Mouse (Mus musculus) embryonic fibroblast, embryonic 13.5 days (primary cell): Measurements from ENCODE around the gene Svs1.

Experiments used
- CTCF ChIP-seq: IDR thresholded peaks from 2 replicates; pipeline ENCODE4 v1.5.1; 2011; ENCODE audit warnings: mild to moderate bottlenecking, control low read depth, low read length, moderate library complexity, borderline replicate concordance; ENCODE audit not compliant: insufficient read depth
- POLR2A ChIP-seq: IDR thresholded peaks from 2 replicates; pipeline ENCODE4 v1.6.1; 2011; ENCODE audit warnings: low read depth, mild to moderate bottlenecking, control low read depth, low read length, moderate library complexity

DNA sequence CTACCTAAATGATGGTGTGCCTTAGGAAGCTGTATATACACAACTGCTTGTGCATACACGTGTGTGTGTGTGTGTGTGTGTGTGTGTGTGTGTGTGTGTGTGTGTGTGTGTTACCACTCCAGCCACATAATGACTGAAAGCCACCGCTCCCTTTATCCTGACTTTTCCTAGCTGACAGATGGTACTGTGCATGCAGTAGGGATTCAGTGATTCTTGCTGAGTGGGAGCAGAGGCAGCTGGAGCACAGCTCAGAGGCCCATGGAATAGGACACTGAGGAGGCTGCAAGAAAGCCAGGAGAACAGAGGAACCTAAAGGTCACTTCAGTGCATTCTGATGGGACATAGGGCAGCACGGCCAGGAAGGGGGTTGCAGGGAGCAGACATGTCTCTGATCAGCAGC lies 4.4 kb upstream of the Svs1 start:
- TF ChIP-seq CTCF, result no peak
- no peak for TF ChIP-seq POLR2A
